Mouse (Mus musculus): ENCODE measurements at regions not wholly inside any gene's neighbourhood (a gene's known extent, or its start where the extent isn't known, plus 50 kb on each side); places are given as distances from the start of the nearest gene placed in this dataset.

DNA sequence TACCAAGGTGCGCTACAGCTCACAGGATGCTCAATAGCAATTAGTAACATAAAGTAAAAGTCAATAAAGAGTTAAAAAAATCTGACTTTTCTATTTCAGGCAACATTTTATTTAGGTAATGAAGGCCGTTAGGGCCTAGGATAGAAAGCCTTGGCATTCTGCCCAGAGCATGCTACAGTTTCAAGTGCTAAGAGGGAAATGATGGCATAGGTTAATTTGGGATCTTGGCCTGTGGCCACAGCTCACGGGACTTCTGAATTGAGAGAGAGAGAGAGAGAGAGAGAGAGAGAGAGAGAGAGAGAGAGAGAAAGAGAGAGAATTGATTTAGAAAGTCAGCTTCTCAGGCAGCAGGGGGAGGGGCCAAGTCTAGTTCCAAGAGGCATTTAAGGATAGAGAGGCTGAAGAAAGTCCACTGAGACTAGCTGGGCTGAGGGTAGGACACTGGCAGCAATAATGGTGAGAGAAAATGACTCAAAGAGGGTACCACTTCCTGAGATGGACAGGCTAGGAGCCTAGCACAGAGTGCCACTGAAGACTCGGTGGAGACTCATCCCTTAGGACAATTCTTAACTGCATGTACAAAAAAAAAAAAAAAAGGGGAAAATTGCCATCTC is 52.6 kb upstream of the Klf14 start:
- peak; percentile 92 for DNase-seq (ENCODE audit: low spot score)

DNA sequence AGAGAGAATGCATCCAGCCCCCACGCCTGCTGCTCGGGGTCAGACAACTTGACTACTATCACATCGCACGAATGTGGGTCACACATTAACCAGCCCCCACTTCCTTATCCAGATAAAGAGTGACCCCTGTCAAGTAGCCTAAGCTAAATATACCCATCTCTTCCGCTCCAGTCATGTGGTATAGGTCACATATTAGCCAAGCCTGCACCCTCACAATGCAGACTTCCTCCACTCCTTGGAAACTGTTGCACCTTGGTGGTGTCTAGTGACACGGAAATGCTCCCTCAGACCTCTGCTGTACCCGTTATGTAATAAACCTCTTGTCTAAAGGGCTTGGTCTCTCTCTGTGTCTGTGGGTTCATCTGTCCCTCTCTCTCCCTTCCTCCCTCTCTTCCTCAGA is 57.7 kb upstream of the Klf14 start:
- DNase-seq (ENCODE audit: low spot score), result no peak

DNA sequence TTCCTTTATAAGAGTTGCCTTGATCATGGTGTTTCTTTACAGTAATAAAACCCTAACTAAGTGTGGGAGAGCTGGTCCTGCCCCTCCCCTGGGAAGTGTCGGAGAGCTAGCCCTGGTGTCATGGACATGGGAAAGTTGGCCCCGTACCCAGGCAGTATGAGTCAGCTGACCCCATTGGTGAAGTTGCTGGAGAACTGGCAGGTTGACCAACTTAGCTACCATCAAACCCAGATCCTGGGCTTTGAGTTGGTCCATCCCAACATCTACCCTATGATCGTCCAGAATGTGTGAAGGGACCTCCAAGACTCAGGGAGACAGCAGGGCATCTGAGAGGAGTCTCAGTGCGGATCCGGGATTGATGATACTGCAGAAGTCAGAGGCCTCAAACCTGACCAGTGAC is 62.9 kb upstream of the Klf14 start:
- DNase-seq (ENCODE audit: low spot score), result no peak

DNA sequence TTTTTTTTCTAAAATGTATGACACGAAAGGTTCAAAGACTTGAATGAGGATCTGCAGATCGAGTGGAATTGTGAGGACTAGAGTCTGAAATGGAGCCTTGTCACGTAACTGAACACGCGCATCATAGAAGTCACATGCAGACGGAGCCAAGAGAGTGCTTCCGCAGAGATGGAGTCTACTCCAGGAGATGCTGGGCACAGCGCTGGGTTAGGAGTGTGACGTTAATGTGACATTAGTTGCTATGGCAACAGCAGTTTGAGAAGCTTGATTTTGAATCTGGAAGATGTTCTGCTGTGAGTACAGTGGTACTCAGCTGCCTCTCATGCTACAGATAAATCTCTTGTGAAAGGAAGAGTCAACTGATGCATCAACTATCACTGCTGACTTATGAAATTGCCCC is 70.9 kb upstream of the Klf14 start:
- DNase-seq (ENCODE audit: low spot score), result no peak

DNA sequence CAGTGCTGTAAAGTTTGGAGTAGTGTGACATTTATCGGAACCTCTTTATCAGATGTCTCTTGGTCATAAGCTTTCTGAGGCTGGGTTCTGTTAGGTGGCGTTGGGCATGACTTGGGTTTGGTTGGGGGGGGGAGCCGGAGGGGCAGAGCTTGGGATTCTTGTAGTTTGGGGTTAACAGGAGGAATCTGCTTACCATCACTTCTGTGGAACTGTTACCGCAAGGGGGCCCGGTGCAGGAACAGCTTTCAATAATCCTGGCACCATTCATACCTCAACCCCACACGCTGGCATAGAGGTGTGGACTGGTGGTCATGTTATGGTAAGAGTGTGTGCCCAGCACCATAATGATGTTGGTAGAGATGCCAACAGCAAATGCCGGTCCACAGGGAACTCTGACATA is 72.1 kb upstream of the Klf14 start:
- no peak for DNase-seq (ENCODE audit: low spot score)

DNA sequence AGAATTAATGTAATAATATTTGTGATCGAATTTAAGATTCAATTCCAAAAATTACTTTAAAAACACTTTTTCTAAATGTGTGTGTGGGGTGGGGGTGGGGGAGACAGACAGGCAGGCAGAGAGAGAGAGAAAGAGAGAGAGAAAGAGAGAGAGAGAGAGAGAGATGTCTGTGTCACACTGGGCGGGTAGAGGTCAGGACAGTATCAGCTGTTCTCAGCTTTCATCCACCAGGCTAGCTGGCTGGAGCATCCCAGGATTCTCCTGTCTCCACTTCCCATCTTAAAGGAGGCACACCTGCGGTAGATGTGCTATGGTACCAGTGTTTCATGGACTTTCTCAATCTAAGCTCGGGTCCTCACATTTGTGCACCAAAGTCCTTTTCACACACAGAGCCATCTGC is 73.3 kb upstream of the Klf14 start:
- no peak for DNase-seq (ENCODE audit: low spot score)

- peak; percentile 79 for DNase-seq (ENCODE audit: low spot score)
Observed at GRCm38 (mm10) chr6:31032980-31033608, 74.2 kb upstream of the Klf14 start.

GRCm38 (mm10) chr6:31034796-31035195 is 75.9 kb upstream of the Klf14 start:
- no peak for DNase-seq (ENCODE audit: low spot score)

DNA sequence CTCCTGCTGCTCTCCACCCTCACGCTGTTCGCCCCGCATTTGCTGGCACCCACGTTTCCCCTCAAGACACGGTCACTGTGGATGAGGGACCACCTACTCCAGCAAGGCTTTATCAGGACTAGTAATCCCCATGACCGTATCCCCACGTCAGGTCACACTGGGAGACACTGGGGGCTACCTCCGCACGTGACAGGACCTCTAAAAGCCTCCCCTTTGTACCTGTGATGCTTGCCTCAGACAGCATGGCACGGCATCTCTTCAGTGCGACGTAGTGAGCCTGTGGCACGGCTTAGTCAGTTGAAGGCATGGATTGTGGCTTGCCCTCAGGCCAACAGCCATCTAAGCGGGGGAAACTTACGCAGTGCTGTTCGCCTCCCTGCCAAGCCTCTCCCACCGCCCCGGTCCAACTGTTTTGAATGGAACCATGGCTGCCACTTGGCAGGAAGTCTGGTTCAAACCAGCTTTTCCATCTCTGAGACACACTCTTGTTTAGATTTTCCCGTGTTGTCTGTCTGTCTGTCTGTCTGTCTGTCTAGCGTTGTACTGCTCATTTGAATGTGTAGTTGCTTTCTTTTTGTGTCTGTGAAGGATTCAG is 79.0 kb upstream of the Klf14 start:
- DNase-seq (ENCODE audit: low spot score), result peak; percentile 49

DNA sequence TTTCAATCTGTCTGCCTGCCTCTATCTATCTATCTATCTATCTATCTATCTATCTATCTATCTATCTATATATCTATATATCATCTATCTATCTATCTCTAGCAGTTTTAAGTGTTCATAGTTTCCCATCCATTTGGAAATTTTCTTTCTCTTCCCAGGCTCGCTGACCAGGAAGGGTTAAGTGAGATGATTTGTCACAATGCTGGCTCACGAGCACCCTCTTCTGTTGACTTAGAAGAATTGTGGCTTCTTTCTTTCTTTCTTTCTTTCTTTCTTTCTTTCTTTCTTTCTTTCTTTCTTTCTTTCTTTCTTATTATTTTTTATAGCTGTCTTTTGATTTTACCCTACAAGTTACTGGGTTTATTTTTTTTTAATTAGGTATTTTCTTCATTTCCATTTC is 79.6 kb upstream of the Klf14 start:
- peak; percentile 69 for DNase-seq (ENCODE audit: low spot score)

DNA sequence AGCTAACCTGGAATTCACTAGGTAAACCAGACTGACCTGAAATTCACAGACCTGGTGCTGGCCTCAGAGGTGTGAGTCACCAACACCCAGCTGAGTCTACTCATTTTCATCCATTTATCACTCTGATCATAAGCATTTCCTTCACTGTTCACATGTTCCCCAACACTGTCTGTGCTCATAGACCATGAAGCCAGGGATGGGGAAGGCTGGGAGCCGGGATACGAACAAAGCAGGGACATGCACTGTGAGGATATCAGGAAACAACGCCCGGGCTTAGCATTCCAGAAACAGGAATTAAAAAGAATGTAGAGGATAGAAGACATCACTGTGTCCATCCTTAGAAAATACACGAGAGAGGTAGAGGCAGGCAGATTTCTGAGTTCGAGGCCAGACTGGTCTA is 80.6 kb upstream of the Klf14 start:
- DNase-seq (ENCODE audit: low spot score), result no peak

DNA sequence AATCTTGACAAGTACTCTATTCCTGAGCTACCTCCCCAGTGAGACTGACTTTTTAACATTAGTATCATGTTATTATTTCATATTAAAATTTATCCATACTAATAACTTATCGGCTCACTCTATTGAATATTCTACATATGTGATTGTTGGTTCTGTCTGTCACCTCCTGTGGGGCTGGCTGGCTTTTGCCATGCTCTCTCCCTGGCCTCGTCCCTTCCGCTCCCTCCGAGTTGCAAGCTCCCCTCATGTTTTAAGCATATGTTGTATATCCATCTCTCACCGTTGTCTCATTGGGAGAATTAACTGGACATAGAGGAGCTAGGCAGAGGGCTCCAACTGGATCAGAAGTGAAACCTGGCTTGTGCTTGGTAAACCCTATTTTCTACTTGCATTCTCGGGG is 81.9 kb upstream of the Klf14 start:
- no peak for DNase-seq (ENCODE audit: low spot score)

GRCm38 (mm10) chr6:31043368-31043767 is 84.5 kb upstream of the Klf14 start:
- DNase-seq (ENCODE audit: low spot score), result no peak

- no peak for DNase-seq (ENCODE audit: low spot score)
Observed at GRCm38 (mm10) chr6:31043919-31044318, 85.0 kb upstream of the Klf14 start.

DNA sequence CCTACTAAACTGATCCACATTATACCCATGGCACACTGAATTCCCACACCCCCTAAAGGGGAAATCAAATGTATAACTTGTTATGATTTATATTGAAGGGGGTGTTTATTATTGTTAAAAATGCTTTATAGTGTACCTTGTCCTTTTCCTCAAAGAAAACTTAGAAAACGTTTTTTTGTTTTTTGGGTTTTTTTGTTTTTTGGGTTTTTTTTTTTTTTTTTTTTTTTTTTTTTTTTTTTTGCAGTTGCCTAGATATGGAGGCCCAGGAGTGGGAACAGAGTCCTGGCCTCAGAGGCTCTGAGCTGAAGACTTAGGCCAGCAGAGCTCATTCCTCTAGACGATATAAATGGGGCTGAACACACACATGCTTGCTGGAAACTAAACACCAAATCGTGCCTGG is 87.3 kb upstream of the Klf14 start:
- DNase-seq (ENCODE audit: low spot score), result no peak

DNA sequence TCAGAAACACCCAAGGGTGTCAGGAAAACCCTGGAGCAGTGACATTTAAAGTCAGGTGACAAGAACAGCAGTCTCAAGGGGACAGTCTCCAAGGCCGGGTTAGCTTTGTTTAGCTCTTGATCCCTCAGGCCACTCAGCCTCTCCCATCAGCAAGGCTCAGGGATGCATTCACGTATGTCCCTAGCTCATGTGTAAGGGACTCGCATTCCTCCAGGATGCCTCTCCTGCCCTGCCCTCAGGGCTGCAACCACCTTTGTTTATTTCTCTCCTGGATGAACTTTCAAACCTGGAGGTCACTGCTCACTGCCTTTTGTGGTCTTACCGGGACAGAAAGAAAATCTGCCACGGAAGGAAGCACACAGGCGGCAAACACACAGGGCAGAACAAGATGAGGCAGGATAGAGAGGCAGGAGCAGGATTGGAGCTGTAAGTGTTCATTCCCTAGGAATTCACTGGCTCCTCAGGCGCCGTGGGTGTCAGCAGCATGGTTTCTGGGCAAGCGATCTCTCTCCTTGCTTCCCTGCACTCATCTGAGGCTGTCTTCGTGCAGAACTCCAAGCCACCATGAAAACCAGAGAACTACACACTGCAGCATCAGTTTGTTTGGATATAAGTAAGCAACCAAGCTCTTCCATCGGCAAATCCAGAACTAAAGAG is 90.2 kb upstream of the Klf14 start:
- DNase-seq (ENCODE audit: low spot score), result no peak

- no peak for DNase-seq (ENCODE audit: low spot score)
Observed at GRCm38 (mm10) chr6:31050831-31051230, 92.0 kb upstream of the Klf14 start.

DNA sequence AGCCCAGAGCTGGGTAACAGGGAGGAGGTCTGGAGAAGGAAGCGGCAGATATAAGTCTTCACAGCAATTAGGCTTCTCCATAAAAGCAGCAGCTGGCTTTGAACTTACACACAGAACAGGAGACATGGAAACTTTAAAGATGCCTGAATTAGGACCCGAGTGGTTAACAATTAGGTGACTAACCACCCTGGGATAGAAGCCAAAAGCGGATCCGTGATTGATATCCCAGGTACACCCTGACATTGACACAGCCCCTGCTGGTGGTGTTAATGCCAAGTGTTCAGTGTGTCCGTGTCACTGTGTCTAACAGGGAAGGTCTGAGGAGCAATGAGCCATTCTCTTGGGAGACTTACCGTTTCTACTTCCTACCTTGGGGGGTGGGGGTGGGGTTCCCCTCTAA is 92.9 kb upstream of the Klf14 start:
- peak; percentile 58 for DNase-seq (ENCODE audit: low spot score)

GRCm38 (mm10) chr6:31053003-31053402 is 94.1 kb upstream of the Klf14 start:
- DNase-seq (ENCODE audit: low spot score), result no peak

- peak; percentile 60 for DNase-seq (ENCODE audit: low spot score)
Observed at GRCm38 (mm10) chr6:31056786-31057566, 98.1 kb upstream of the Klf14 start.

GRCm38 (mm10) chr6:31058299-31058698 is 99.4 kb upstream of the Klf14 start:
- DNase-seq (ENCODE audit: low spot score), result no peak

DNA sequence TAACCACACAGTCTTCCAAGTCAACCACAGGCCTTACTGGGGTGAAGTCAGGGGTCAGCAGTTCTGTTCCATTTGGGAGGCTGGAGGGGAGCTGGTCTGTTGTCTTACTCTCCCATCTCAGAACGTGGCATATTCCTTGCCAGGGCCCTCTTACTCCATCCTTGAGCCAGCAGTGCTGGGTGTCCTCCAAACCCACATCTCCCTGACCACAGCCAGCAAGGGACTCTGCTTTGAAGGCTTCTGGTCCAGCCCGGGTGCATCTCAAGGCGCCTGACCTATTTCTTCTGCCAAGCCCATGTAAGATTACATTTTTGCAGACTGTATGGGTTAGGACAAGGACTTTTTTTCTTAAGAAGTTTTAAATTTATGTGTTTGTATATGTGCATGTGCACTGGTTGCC is 100.1 kb upstream of the Klf14 start:
- DNase-seq (ENCODE audit: low spot score), result no peak

DNA sequence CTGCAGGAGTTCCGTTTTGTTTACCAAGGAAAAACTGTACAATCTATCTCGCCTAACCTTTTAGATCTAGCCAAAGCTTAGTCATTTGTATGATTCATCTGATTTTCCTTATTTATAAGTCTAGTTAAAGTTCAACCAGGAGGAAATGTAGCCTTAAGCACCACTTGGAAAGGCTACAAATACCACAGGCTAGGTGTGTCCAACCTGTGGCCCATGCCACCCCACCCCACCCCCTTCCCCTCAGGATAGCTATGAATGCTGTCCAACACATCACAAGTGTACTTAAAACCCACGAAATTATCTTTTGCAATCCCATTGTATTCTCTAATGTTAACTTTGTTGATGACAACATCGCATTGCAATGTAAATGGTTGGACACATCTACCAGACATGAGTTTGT is 102.9 kb upstream of the Klf14 start:
- DNase-seq (ENCODE audit: low spot score), result no peak

Data from MN1 (cell line).